Mouse (Mus musculus) heart, postnatal 0 days (tissue): ENCODE results near the gene Fam84b.

Source experiments
- CTCF ChIP-seq: IDR thresholded peaks from 2 replicates; pipeline ENCODE4 v1.5.1; 2016; ENCODE audit warnings: antibody characterized with exemption, control low read depth, low read depth
- EP300 ChIP-seq: IDR thresholded peaks from 2 replicates; pipeline ENCODE4 v1.6.1; 2016; ENCODE audit warnings: antibody characterized with exemption, low read depth

DNA sequence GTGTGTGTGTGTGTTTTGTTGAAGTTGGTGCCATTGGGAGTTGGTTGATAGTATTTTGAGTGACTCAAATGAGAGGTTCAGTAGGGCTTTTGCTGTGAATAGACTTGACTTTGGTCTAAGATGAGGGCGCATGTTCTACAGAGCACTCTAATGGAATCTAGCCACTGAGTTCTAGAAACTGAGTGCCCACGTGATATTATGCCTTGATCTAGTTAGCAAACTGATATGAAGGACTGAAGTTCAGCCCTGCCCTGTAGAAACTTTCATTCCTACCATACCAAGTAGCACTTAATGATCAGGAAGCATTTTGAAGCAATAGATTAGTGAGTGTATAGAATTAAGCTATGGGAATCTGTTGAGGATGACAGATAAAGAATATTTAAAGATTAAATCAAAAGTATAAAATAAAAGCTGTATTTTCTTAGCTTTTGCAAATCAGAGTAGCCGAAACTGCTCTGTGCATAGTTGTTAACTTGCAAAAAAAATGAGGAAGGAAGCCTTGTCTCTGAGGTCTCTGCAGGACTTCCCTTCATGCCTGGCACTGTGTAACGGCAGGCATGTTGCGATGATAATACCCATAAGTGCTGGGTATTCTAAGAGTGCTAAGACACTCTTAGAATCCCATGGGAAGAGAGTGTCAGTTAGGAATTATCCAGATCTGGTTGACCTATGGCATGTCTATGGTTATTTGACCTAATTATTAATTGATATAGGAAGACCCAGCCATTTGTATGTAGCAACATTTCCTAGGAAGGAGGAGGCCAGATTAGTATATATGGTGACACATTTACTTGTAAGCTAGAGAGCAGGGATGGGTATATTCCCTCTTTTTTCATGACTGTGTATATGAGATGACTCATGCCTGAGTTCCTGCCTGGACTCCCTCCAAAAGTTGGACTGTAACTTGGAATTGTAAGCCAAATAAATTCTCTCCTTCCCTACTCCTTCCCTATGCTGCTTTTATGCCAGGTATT, 18.7 kb downstream of the Fam84b start:
- TF ChIP-seq CTCF (no peak), EP300 (no peak)
